Mouse (Mus musculus) brain, adult 2 months (tissue): ENCODE measurements around the gene Ndufb8.

Experiments
- DNase-seq: peaks from one replicate; pipeline ENCODE4 v3.0.0; 2011; ENCODE audit warnings: low read depth, low spot score

The Ndufb8 gene

GRCm38 (mm10) chr19:44554861-44555590 is at the start of gene Ndufb8:
Ndufb8 (minus strand) TSS chr19:44555440.
- peak; percentile 97 for DNase-seq

DNA sequence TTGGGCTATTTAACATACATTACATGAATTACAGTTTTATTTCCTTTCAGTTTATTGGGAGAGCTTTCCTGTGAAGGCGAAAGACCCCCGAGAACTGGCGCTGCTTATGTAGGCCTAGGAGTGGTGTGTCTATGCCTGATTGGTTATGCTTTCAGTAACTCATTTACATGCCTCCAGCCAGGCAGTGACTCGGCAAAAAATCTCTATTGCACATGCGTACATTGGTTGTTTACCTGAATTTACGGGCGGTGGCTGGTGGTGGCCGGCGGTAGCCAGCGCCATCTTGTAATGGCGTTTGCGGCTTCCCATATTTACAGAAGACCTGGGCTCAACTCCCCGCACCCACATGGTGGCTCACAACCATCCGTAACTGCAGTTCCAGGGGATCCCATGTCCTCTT is 38.9 kb upstream of the Ndufb8 start:
- DNase-seq, result no peak

- DNase-seq, result no peak
These were observed 36.4 kb upstream of the Ndufb8 start for GRCm38 (mm10) chr19:44591638-44592037.

DNA sequence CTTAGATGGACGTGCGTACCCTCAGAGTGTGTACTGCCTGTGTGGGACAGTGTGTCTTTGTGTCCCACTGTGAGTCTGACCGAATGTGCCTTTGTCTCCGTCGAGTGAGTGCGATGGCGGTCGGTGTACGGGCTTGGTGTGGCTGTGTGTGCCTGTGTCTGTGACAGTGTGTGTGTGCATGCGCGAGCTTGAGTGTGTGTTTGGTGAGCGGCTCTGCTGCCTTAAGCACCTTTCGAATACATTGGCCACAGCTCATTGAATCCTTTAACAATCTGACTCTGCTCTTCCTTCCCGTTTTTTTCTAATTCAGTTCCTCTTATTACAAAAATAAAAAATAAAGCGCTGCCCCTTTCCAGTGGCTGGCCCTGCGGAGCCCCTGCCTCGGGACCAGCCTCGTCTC is 35.8 kb upstream of the Ndufb8 start:
- DNase-seq, result no peak

DNA sequence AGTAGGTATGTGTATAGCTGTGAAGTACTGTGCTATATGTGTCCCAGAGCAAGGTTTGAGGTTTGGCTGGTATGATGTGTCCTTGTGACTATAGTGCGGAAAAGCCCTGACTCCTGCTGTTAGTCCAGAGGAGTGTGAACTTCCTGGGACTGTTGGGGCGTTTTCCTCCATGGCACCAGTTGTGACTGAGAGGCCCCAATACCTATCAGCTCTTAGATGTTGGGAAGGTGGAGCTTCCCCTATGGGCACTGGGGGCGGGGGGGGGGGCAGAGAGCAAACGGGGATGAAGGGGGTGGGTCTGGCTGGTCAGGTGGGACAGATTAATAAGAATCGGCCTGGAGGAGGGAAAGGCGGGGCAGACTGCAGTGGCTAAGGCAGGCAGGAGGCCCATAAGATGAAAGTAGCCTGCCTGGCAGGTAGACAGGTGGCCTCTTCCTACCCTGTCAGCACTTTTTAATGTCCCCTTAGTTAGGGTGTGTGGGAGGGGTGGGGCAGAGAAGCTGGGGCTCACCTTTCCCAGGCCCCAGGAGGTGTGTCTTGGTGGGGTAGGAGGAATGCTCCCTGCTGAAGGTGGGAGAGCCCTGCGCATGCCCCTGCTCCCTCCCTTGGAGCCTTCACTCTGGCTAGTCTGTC is 34.5 kb upstream of the Ndufb8 start:
- DNase-seq, result no peak

GRCm38 (mm10) chr19:44588036-44588435 is 32.8 kb upstream of the Ndufb8 start:
- DNase-seq, result no peak

DNA sequence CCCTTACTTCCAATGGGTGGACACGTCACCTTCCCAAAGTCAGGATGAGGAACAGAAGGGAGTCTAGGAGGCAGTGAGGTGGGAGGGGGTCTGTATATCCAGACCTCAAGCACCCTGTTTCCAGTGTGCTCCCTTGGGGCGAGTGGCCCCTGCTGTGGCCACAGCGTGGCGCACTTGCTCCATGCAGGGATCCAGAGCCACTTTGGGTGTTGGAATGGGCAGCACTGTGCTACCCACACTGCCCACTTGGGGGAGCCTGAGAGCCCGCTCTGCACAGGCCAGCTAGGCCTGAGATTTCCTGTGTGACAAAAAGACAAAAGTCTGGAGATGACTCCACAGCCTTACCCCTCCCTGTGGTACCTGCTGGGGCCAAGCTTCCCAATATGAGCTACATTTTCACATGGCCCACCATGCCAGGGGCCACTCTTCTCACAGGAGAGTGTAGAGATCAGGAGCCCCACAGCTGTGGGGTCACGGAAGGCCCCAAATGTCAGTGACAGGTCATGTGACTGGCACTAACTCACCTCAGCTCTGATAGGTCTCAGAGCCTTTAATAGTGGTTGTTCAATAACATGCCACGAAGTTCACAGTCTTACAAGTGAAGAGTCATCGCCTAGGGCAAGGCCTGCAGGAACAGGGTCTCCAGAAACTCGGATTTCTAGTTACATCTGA is 27.5 kb upstream of the Ndufb8 start:
- DNase-seq, result peak; percentile 87

DNA sequence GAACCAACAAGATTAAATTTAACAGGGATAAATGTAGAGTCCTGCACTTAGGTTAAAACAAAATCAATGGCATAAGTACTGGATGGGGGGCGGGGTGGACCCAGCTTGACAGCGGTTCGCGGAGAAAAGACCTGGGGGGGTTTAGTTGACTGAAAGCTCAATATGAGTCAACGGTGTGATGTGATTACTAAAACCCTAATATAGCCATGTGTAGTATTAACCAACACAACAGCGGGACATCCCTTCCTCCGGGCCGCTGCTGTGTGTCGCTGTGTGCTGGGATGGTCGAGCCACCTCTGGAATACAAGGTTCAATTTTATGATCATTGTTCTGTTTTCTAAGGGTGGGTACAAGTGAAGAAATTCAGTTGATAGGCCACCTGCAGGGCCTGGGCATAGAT is 26.9 kb upstream of the Ndufb8 start:
- DNase-seq, result no peak

- DNase-seq, result no peak
These were observed 22.8 kb upstream of the Ndufb8 start for GRCm38 (mm10) chr19:44578038-44578437.

DNA sequence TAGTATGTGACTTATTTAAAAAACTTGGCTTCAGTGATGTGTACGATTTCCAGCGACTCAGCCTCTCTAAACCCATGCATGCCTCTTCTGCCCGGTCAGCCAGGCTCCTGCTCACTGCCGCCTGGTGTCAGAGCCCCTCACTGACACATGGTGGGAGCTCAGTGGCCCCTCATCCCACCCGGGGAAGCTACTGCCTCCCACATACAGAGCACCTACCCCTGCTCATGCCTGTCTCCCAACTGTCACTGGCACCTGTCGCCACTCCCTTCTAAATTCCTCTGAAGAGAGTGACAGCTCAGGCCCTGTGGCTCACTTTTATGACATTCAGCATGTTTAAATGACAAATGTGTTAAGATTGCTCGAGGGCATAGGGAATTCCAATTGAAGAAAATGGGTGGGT is 21.0 kb upstream of the Ndufb8 start:
- no peak for DNase-seq

- DNase-seq, result no peak
These were observed 12.5 kb upstream of the Ndufb8 start for GRCm38 (mm10) chr19:44567763-44568162.

- no peak for DNase-seq
These were observed 8.8 kb upstream of the Ndufb8 start for GRCm38 (mm10) chr19:44564006-44564405.

DNA sequence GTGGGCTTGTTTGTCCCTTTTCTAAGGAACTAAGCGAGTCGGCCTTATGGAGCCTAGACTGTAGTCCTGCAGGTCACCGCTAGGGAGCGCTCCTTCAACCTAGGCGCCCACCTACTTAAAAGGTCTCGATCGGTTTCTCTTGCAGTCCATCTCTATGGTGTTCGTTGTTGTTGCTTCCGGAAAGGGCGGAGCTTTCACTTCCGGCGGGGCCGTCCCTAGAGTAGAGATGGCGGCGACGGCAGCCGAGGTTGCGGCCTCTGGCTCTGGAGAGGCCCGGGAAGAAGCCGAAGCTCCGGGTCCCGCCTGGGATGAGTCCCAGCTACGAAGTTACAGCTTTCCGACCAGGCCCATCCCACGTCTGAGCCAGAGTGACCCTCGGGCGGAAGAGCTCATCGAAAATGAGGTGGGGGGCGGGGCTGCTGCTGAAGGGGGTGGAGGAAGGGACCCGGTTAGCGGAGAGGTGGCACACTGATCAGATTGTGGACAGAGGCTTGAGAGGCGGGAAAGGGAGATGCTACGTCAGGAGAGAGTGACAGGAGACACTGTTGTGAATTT is 7.5 kb upstream of the Ndufb8 start, which contains the start of gene Hif1an:
Hif1an (plus strand) TSS at position 199 of the 555 bp plus-strand sequence.
- DNase-seq, result peak; percentile 98

GRCm38 (mm10) chr19:44554490-44554860 is 765 bp downstream of the Ndufb8 start:
- DNase-seq, result peak; percentile 16

DNA sequence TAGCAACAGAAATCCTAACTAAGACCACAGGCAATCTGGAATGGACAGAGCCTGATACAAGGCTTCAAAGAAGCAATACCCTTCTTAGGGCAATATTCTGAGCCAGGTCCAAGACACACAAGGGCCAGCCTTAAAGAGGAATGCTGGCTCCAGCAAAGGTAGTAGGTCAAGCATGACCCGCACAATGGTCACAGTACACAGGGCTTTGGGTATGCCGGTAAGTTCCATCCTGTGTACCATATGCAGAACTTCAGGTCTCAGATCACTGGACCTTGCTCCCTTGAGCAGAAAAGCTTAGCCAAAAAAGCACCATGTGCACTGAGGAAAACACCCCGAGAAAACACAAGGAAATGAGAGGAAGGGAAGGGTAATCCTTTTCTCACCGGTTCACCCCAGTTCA is 2.0 kb downstream of the Ndufb8 start:
- no peak for DNase-seq

- no peak for DNase-seq
These were observed 2.5 kb downstream of the Ndufb8 start, which contains the start of gene Gm20538 for GRCm38 (mm10) chr19:44552731-44553130. Gm20538 (minus strand) TSS chr19:44552831.

DNA sequence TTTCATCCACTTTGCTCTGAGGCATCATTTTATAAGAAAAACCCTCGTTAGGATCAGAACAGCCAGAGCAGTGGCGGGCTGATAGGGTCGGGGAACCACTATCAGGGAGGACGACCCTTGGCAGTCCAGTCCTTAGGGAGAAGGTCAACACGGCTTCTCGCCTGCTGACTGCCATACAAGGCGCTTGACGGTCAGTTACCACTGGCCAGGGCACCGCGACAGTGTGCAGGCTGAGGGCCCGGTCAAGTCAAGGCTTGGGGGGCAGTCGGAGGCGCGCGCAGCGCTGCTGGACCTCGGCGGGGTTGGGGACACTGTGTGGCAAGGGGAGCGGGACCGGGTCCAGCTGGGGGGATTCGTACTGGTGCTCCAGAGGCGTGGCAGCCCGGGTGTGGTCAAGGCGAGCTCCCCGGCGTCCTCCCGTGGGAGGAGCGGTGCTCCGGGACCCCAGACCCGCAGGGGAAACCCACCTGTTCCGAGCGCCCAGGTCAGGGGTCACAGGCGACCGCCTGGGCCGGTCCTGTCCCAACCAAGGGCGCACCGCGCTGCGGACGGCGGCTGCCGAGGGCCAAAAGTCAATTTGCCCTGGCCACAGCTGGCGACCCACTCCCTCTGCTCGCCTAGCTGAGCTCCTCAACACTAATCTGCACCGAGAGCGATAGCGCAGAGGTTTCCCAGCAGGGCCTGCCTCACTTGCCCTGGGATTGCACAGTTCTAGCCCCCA is 9.8 kb downstream of the Ndufb8 start, which contains the start of gene Sec31b:
Sec31b (minus strand) TSS at position 544 of the 721 bp plus-strand sequence.
- peak; percentile 22 for DNase-seq

DNA sequence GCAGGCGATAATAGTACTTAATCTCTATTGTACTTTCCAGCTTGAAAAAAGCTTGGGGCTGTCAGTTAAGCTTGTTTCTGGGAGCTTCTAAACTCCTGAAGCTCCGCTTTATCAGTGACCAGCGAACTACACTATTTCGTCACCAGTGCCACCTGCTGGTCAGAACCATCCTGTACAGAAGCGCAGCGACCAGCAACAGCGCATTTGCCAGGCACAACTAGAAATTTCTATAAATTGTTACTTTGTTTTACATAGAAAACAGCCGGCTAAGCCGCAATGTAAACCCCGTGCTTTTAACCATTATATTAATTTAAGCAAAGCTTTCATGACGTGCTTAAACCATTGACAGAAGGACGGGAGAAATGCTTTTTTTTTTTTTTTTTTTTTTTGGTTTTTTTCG is 10.5 kb downstream of the Ndufb8 start:
- peak; percentile 89 for DNase-seq

DNA sequence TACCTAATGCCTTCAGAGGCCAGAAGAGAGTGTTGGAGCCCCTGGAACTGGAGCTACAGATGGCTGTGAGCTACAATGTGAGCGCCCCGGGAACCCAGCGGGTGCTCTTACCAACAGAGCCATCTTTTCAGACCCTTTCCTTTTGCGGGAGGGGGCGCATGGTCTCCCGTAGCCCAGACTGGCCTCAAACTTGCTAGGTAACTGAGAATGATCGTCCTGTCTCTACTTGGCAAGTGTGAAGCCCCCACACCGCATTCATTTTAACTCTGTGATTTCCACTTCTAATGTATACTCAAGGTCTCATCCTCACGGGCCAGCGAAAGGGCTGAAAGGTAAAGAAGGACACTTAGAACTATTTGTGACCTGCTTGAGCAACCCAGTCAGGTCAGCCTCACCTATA is 10.9 kb downstream of the Ndufb8 start:
- DNase-seq, result no peak

DNA sequence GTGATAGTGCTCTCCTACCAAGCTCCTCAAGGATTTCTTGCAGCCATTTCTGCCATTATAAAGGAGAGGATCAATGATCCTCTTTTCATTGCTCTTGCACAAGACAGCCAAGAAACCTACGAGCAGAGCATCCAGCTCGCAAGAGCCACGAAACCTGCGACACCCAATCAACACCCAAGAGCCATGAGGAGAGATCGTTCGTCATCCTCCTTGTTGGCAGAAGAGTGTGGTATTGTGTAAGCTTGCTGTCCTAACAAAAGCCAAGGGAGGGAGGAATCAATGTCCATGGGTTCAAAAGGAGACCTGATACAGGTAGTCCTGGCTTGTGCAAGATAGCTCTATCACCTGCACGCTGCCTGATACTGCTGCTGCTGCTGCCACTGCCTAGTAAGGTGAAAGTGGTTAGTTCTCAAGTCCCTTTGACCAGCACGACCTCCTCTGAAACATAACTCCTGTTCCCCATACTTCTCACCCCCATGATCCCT is 12.5 kb downstream of the Ndufb8 start:
- no peak for DNase-seq

GRCm38 (mm10) chr19:44537416-44537815 is 17.8 kb downstream of the Ndufb8 start:
- DNase-seq, result no peak
